Mouse (Mus musculus) kidney, postnatal 25 days (tissue): ENCODE measurements at regions not wholly inside any gene's neighbourhood (a gene's known extent, or its start where the extent isn't known, plus 50 kb on each side); places are given as distances from the start of the nearest gene placed in this dataset.
A peak's percentile ranks its signal among the peaks of the same experiment; 100 is the strongest.

ENCODE experiments used
- DNase-seq, 2 experiments: peaks; one replicate each; pipeline ENCODE4 v3.0.0; 2021; ENCODE audit warnings: mixed read lengths in 2 of 2

- DNase-seq = peak in 1 of 2 experiments; percentile 46
Observed at GRCm38 (mm10) chrX:4688291-4688690, 112.0 kb upstream of the Btbd35f4 start.
